Mouse (Mus musculus) yolk sac, embryonic 10.5 days (tissue): ENCODE results near the gene Olfr262.
"Not testable (repeated sequence)": the region's sequence is repeated elsewhere in the genome, so short reads cannot be mapped to it uniquely, and the experiment has no call there.

Source experiments
- DNase-seq: peaks from one replicate; pipeline ENCODE4 v3.0.0-alpha.2; 2017; ENCODE audit warnings: low spot score

Gene Olfr262

GRCm38 (mm10) chr19:12241559-12241958, at the start of gene Olfr262:
Gene Olfr262, minus strand, starts transcription at chr19:12241659.
- no peak for DNase-seq

- no peak for DNase-seq
Observed at GRCm38 (mm10) chr19:12279554-12279953, 38.1 kb upstream of the Olfr262 start, which contains the start of gene Olfr1434. Gene Olfr1434, plus strand, starts transcription at chr19:12279854.

GRCm38 (mm10) chr19:12260732-12261131, 19.3 kb upstream of the Olfr262 start, which contains the start of gene Olfr235:
Gene Olfr235, plus strand, starts transcription at chr19:12261032.
- no peak for DNase-seq

- DNase-seq: not testable (repeated sequence)
Observed at GRCm38 (mm10) chr19:12232496-12232895, 9.0 kb downstream of the Olfr262 start, which contains the start of gene Olfr1432. Gene Olfr1432, minus strand, starts transcription at chr19:12232596.

GRCm38 (mm10) chr19:12200334-12200733, 41.1 kb downstream of the Olfr262 start, which contains the start of gene Olfr1431:
Gene Olfr1431, plus strand, starts transcription at chr19:12200634.
- DNase-seq: no peak

- not testable (repeated sequence) for DNase-seq
Observed at GRCm38 (mm10) chr19:12199076-12199475, 42.4 kb downstream of the Olfr262 start.
